Mouse (Mus musculus): ENCODE data around the gene Cd82. TPM values are rescaled to one million over a fixed set of nuclear protein-coding genes. Genes with fewer than 3 reads are reported as not detected.
A peak's percentile ranks its signal among the peaks of the same experiment; 100 is the strongest.

The Cd82 gene
- polyA plus RNA-seq, 1 experiment from 2014 or later: 14.3 TPM

GRCm38 (mm10) chr2:93475040-93475439 lies 12.1 kb upstream of the Cd82 start:
- no peak for ATAC-seq (replicated peaks; ENCODE audit: insufficient number of reproducible peaks, low FRiP score, low TSS enrichment)
- H3K4me1 ChIP-seq (ENCODE audit: control insufficient read depth, insufficient read depth, low read length): no peaks in the 10 kb centered on the region
- no peak overlapping the region for H3K4me2 ChIP-seq
- 2% methylated on average over 11 of the region's 11 CpGs for WGBS (ENCODE audit: insufficient replicate concordance)
- H3K36me3 ChIP-seq (ENCODE audit: control insufficient read depth, insufficient read depth, low read length): no peaks in the 10 kb centered on the region
- H3K9ac ChIP-seq (ENCODE audit: low read depth, low read length): no peak overlapping the region
- H3K9me3 ChIP-seq (replicated peaks; ENCODE audit: control insufficient read depth, low read length): no peaks in the 10 kb centered on the region
- no peak overlapping the region for H3K27ac ChIP-seq (ENCODE audit: low read depth, low read length)
- H3K4me3 ChIP-seq (ENCODE audit: low read depth, low read length): no peak overlapping the region
- peaks cover 12% of the 10 kb centered on the region for H3K27me3 ChIP-seq (ENCODE audit: control insufficient read depth, insufficient read depth, low read length)

- no peak for ATAC-seq (replicated peaks; ENCODE audit: insufficient number of reproducible peaks, low FRiP score, low TSS enrichment)
- WGBS (ENCODE audit: insufficient replicate concordance): 76% methylated on average over 9 of the region's 9 CpGs
- Histone ChIP-seq H3K27ac (ENCODE audit: low read depth, low read length) (no peak overlapping the region), H3K9ac (ENCODE audit: low read depth, low read length) (no peak overlapping the region), H3K4me2 (no peak overlapping the region), H3K4me3 (ENCODE audit: low read depth, low read length) (no peak overlapping the region), H3K36me3 (ENCODE audit: control insufficient read depth, insufficient read depth, low read length) (no peaks in the 10 kb centered on the region), H3K4me1 (ENCODE audit: control insufficient read depth, insufficient read depth, low read length) (peaks cover 2% of the 10 kb centered on the region; the same call in 1 of the 2 replicates), H3K27me3 (ENCODE audit: control insufficient read depth, insufficient read depth, low read length) (peaks cover 15% of the 10 kb centered on the region), H3K9me3 (replicated peaks; ENCODE audit: control insufficient read depth, low read length) (no peaks in the 10 kb centered on the region)
These were observed 11.0 kb upstream of the Cd82 start for GRCm38 (mm10) chr2:93473915-93474314.

- 0 out of 2 replicates have a peak, but pooled peaks have one; percentile 7 for ATAC-seq (replicated peaks; ENCODE audit: insufficient number of reproducible peaks, low FRiP score, low TSS enrichment)
- peak overlapping the region; percentile 79 for H3K4me2 ChIP-seq
- no peak overlapping the region for H3K27ac ChIP-seq (ENCODE audit: low read depth, low read length)
- H3K9ac ChIP-seq (ENCODE audit: low read depth, low read length): no peak overlapping the region; the same call in 1 of the 2 replicates
- H3K9me3 ChIP-seq (replicated peaks; ENCODE audit: control insufficient read depth, low read length): no peaks in the 10 kb centered on the region
- H3K4me1 ChIP-seq (ENCODE audit: control insufficient read depth, insufficient read depth, low read length): peaks cover 2% of the 10 kb centered on the region; the same call in 1 of the 2 replicates
- 22% methylated on average over 3 of the region's 3 CpGs for WGBS (ENCODE audit: insufficient replicate concordance)
- no peaks in the 10 kb centered on the region for H3K36me3 ChIP-seq (ENCODE audit: control insufficient read depth, insufficient read depth, low read length)
- H3K27me3 ChIP-seq (ENCODE audit: control insufficient read depth, insufficient read depth, low read length): peaks cover 11% of the 10 kb centered on the region
- peak overlapping the region; percentile 42; the same call in 1 of the 2 replicates for H3K4me3 ChIP-seq (ENCODE audit: low read depth, low read length)
These were observed 8.1 kb upstream of the Cd82 start for GRCm38 (mm10) chr2:93470849-93471576.

- Histone ChIP-seq H3K36me3 (ENCODE audit: control insufficient read depth, insufficient read depth, low read length) (no peaks in the 10 kb centered on the region), H3K27ac (ENCODE audit: low read depth, low read length) (no peak overlapping the region), H3K9ac (ENCODE audit: low read depth, low read length) (peak overlapping the region; percentile 64), H3K4me3 (ENCODE audit: low read depth, low read length) (peak overlapping the region; percentile 42), H3K4me2 (peak overlapping the region; percentile 79), H3K9me3 (replicated peaks; ENCODE audit: control insufficient read depth, low read length) (no peaks in the 10 kb centered on the region), H3K27me3 (ENCODE audit: control insufficient read depth, insufficient read depth, low read length) (peaks cover 5% of the 10 kb centered on the region; the same call in 1 of the 2 replicates), H3K4me1 (ENCODE audit: control insufficient read depth, insufficient read depth, low read length) (peaks cover 2% of the 10 kb centered on the region; the same call in 1 of the 2 replicates)
- 0% methylated on average over 9 of the region's 9 CpGs for WGBS (ENCODE audit: insufficient replicate concordance)
- ATAC-seq (replicated peaks; ENCODE audit: insufficient number of reproducible peaks, low FRiP score, low TSS enrichment): peak; percentile 39
These were observed 7.2 kb upstream of the Cd82 start for GRCm38 (mm10) chr2:93470127-93470526.

- Histone ChIP-seq H3K4me2 (no peak overlapping the region), H3K27me3 (ENCODE audit: control insufficient read depth, insufficient read depth, low read length) (peaks cover 5% of the 10 kb centered on the region; the same call in 1 of the 2 replicates), H3K9me3 (replicated peaks; ENCODE audit: control insufficient read depth, low read length) (no peaks in the 10 kb centered on the region), H3K36me3 (ENCODE audit: control insufficient read depth, insufficient read depth, low read length) (no peaks in the 10 kb centered on the region), H3K4me1 (ENCODE audit: control insufficient read depth, insufficient read depth, low read length) (peaks cover 2% of the 10 kb centered on the region; the same call in 1 of the 2 replicates), H3K4me3 (ENCODE audit: low read depth, low read length) (no peak overlapping the region), H3K27ac (ENCODE audit: low read depth, low read length) (no peak overlapping the region), H3K9ac (ENCODE audit: low read depth, low read length) (no peak overlapping the region)
- WGBS (ENCODE audit: insufficient replicate concordance): 12% methylated on average over 7 of the region's 7 CpGs
- no peak for ATAC-seq (replicated peaks; ENCODE audit: insufficient number of reproducible peaks, low FRiP score, low TSS enrichment)
These were observed 6.2 kb upstream of the Cd82 start for GRCm38 (mm10) chr2:93469118-93469517.

- Histone ChIP-seq H3K4me2 (no peak overlapping the region), H3K4me3 (ENCODE audit: low read depth, low read length) (no peak overlapping the region), H3K27ac (ENCODE audit: low read depth, low read length) (no peak overlapping the region), H3K36me3 (ENCODE audit: control insufficient read depth, insufficient read depth, low read length) (no peaks in the 10 kb centered on the region), H3K4me1 (ENCODE audit: control insufficient read depth, insufficient read depth, low read length) (peaks cover 5% of the 10 kb centered on the region; the same call in 1 of the 2 replicates), H3K9ac (ENCODE audit: low read depth, low read length) (no peak overlapping the region), H3K9me3 (replicated peaks; ENCODE audit: control insufficient read depth, low read length) (no peaks in the 10 kb centered on the region), H3K27me3 (ENCODE audit: control insufficient read depth, insufficient read depth, low read length) (peaks cover 9% of the 10 kb centered on the region)
- no peak for ATAC-seq (replicated peaks; ENCODE audit: insufficient number of reproducible peaks, low FRiP score, low TSS enrichment)
- WGBS (ENCODE audit: insufficient replicate concordance): 79% methylated on average over 3 of the region's 3 CpGs
These were observed 3.4 kb upstream of the Cd82 start for GRCm38 (mm10) chr2:93466314-93466713.

GRCm38 (mm10) chr2:93461869-93462714 lies 848 bp downstream of the Cd82 start:
- ATAC-seq (replicated peaks; ENCODE audit: insufficient number of reproducible peaks, low FRiP score, low TSS enrichment): peak; percentile 94
- WGBS (ENCODE audit: insufficient replicate concordance): 2% methylated on average over 41 of the region's 41 CpGs
- peak overlapping the region; percentile 51 for H3K4me3 ChIP-seq (ENCODE audit: low read depth, low read length)
- no peaks in the 10 kb centered on the region for H3K36me3 ChIP-seq (ENCODE audit: control insufficient read depth, insufficient read depth, low read length)
- peak overlapping the region; percentile 88 for H3K4me2 ChIP-seq
- peak overlapping the region; percentile 60 for H3K27ac ChIP-seq (ENCODE audit: low read depth, low read length)
- peak overlapping the region; percentile 54; the same call in 1 of the 2 replicates for H3K9ac ChIP-seq (ENCODE audit: low read depth, low read length)
- H3K27me3 ChIP-seq (ENCODE audit: control insufficient read depth, insufficient read depth, low read length): peaks cover 7% of the 10 kb centered on the region; the same call in 1 of the 2 replicates
- no peaks in the 10 kb centered on the region for H3K9me3 ChIP-seq (replicated peaks; ENCODE audit: control insufficient read depth, low read length)
- H3K4me1 ChIP-seq (ENCODE audit: control insufficient read depth, insufficient read depth, low read length): 0 out of 2 replicates have a peak, but pooled peaks cover 3% of the 10 kb centered on the region

GRCm38 (mm10) chr2:93460786-93461469 lies 2.0 kb downstream of the Cd82 start:
- 0 out of 2 replicates have a peak, but pooled peaks cover 3% of the 10 kb centered on the region for H3K4me1 ChIP-seq (ENCODE audit: control insufficient read depth, insufficient read depth, low read length)
- no peaks in the 10 kb centered on the region for H3K36me3 ChIP-seq (ENCODE audit: control insufficient read depth, insufficient read depth, low read length)
- ATAC-seq (replicated peaks; ENCODE audit: insufficient number of reproducible peaks, low FRiP score, low TSS enrichment): no peak
- peak overlapping the region; percentile 88 for H3K4me2 ChIP-seq
- peaks cover 7% of the 10 kb centered on the region; the same call in 1 of the 2 replicates for H3K27me3 ChIP-seq (ENCODE audit: control insufficient read depth, insufficient read depth, low read length)
- H3K9ac ChIP-seq (ENCODE audit: low read depth, low read length): no peak overlapping the region
- H3K9me3 ChIP-seq (replicated peaks; ENCODE audit: control insufficient read depth, low read length): no peaks in the 10 kb centered on the region
- peak overlapping the region; percentile 51; the same call in 1 of the 2 replicates for H3K4me3 ChIP-seq (ENCODE audit: low read depth, low read length)
- H3K27ac ChIP-seq (ENCODE audit: low read depth, low read length): no peak overlapping the region
- 78% methylated on average over 6 of the region's 6 CpGs for WGBS (ENCODE audit: insufficient replicate concordance)
